Mouse (Mus musculus): ENCODE measurements around the gene Tmed9.
"Not testable (repeated sequence)": the region's sequence is repeated elsewhere in the genome, so short reads cannot be mapped to it uniquely, and the experiment has no call there.

Tmed9 gene

GRCm38 (mm10) chr13:55606899-55607623, 33.5 kb downstream of the Tmed9 start:
- in situ Hi-C loops (cut with MboI, MseI), result no loop called here

- in situ Hi-C loops (cut with MboI, MseI), result no loop called here
Measured at GRCm38 (mm10) chr13:55607624-55608006, 34.1 kb downstream of the Tmed9 start.

- in situ Hi-C loops (cut with MboI, MseI), result no loop called here
Measured at GRCm38 (mm10) chr13:55611996-55612395, 38.5 kb downstream of the Tmed9 start.

- in situ Hi-C loops (cut with MboI, MseI), result no loop called here
Measured at GRCm38 (mm10) chr13:55613471-55613870, 39.9 kb downstream of the Tmed9 start.

GRCm38 (mm10) chr13:55619328-55619727, 45.8 kb downstream of the Tmed9 start:
- in situ Hi-C loops (cut with MboI, MseI), result no loop called here

GRCm38 (mm10) chr13:55620275-55620674, 46.7 kb downstream of the Tmed9 start:
- in situ Hi-C loops (cut with MboI, MseI), result no loop called here

- in situ Hi-C loops (cut with MboI, MseI), result not testable (repeated sequence)
Measured at GRCm38 (mm10) chr13:55622156-55622648, 48.7 kb downstream of the Tmed9 start.

GRCm38 (mm10) chr13:55622649-55623541, 49.4 kb downstream of the Tmed9 start, which contains the start of gene Caml:
Caml (plus strand) TSS chr13:55623005.
- in situ Hi-C loops (cut with MboI, MseI), result no loop called here

GRCm38 (mm10) chr13:55634639-55635127, 61.2 kb downstream of the Tmed9 start, which contains the start of gene Ddx46:
Ddx46 (plus strand) TSS chr13:55635027.
- in situ Hi-C loops (cut with MboI, MseI), result loop anchor here (5.0 kb wide), 1 partner anchor 32 kb away; no protein-coding TSS in a partner anchor

GRCm38 (mm10) chr13:55635146-55635571, 61.6 kb downstream of the Tmed9 start:
- in situ Hi-C loops (cut with MboI, MseI), result loop anchor here (5.0 kb wide), 1 partner anchor 33 kb away; no protein-coding TSS in a partner anchor

GRCm38 (mm10) chr13:55636185-55636983, 62.9 kb downstream of the Tmed9 start:
- in situ Hi-C loops (cut with MboI, MseI), result loop anchor here (5.0 kb wide), 1 partner anchor 34 kb away; no protein-coding TSS in a partner anchor

GRCm38 (mm10) chr13:55640480-55640879, 66.9 kb downstream of the Tmed9 start:
- in situ Hi-C loops (cut with MboI, MseI), result not testable (repeated sequence)

GRCm38 (mm10) chr13:55644525-55644924, 71.0 kb downstream of the Tmed9 start:
- in situ Hi-C loops (cut with MboI, MseI), result no loop called here
